Mouse (Mus musculus) heart, embryonic 15.5 days (tissue): ENCODE data around the gene Ppan. TPM values are rescaled to one million over a fixed set of nuclear protein-coding genes. Genes with fewer than 3 reads are reported as not detected.

Experiments used
- ATAC-seq: fragments of 200-750 bp; cut with Nextera tagmentation; replicated peaks from 2 replicates; pipeline ENCODE4 v1.8.0; 2017; ENCODE audit warnings: low read depth, moderate TSS enrichment; ENCODE audit not compliant: insufficient number of reproducible peaks, insufficient read depth, low FRiP score
- H3K27ac ChIP-seq: fragments of 300-500 bp; sonication (generic); 2 replicates; pipeline ENCODE4 v1.5.1; 2015; ENCODE audit warnings: mild to moderate bottlenecking, inconsistent platforms
- H3K27me3 ChIP-seq: fragments of 300-500 bp; sonication (generic); 2 replicates; pipeline ENCODE4 v1.6.1; 2015; ENCODE audit warnings: inconsistent platforms
- H3K36me3 ChIP-seq: fragments of 300-500 bp; sonication (generic); 2 replicates; pipeline ENCODE4 v1.6.1; 2015; ENCODE audit warnings: mild to moderate bottlenecking, inconsistent platforms
- H3K4me1 ChIP-seq: fragments of 300-500 bp; sonication (generic); replicated peaks from 2 replicates; pipeline ENCODE4 v1.6.1; 2015; ENCODE audit warnings: inconsistent platforms
- H3K4me2 ChIP-seq: fragments of 300-500 bp; sonication (generic); 2 replicates; pipeline ENCODE4 v1.6.1; 2015; ENCODE audit warnings: inconsistent platforms, mild to moderate bottlenecking, moderate library complexity
- H3K4me3 ChIP-seq: fragments of 300-500 bp; sonication (generic); 2 replicates; pipeline ENCODE4 v1.5.1; 2015; ENCODE audit warnings: mild to moderate bottlenecking, inconsistent platforms
- H3K9ac ChIP-seq: fragments of 300-500 bp; sonication (generic); 2 replicates; pipeline ENCODE4 v1.6.1; 2015; ENCODE audit warnings: mild to moderate bottlenecking, inconsistent platforms
- H3K9me3 ChIP-seq: fragments of 300-500 bp; sonication (generic); replicated peaks from 2 replicates; pipeline ENCODE4 v1.6.1; 2016; ENCODE audit warnings: inconsistent platforms
- WGBS: fragments of 180-500 bp; shearing (Covaris S2); methylation state at CpG from one replicate; pipeline ENCODE4 v1.1.7; 2015; ENCODE audit warnings: mixed read lengths; 5-methylcytosine and 5-hydroxymethylcytosine counted together
- polyA plus RNA-seq: library from polyadenylated mRNA; unstranded; fragments of >200 nt; fragmentation: Nextera tagmentation; extraction: Ambion mirVana; gene quantifications from 2 replicates; pipeline ENCODE4 v1.2.1, GENCODE M21; 2015

The Ppan gene
- polyA plus RNA-seq, 1 experiment from 2014 or later: 31.1 TPM

DNA sequence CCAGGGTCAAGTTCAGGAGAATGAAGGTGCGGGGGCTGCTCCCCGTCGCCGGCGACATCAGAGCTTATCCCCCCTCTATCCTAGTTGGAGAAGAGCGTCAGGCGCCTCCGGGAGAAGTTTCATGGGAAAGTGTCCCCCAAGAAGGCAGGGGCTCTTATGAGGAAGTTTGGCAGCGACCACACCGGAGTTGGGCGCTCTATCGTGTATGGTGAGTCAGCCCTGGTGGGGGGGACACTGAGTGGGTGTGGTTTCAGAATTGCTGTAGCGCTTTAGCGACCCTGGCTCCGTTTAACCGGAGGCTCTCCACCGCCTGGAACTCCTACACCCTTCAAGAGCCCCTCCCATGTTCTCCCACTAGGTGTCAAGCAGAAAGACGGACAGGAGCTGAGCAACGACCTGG lies 18.7 kb upstream of the Ppan start:
- H3K36me3 ChIP-seq: no peaks in the 10 kb centered on the region
- no peaks in the 10 kb centered on the region for H3K9me3 ChIP-seq
- H3K4me3 ChIP-seq: peak overlapping the region; percentile 66
- H3K27me3 ChIP-seq: peaks cover 29% of the 10 kb centered on the region
- H3K9ac ChIP-seq: peak overlapping the region; percentile 60
- WGBS: 3% methylated on average over 19 of the region's 19 CpGs
- peak overlapping the region; percentile 83 for H3K4me2 ChIP-seq
- ATAC-seq: no peak
- H3K27ac ChIP-seq: no peak overlapping the region
- peaks cover 9% of the 10 kb centered on the region for H3K4me1 ChIP-seq

DNA sequence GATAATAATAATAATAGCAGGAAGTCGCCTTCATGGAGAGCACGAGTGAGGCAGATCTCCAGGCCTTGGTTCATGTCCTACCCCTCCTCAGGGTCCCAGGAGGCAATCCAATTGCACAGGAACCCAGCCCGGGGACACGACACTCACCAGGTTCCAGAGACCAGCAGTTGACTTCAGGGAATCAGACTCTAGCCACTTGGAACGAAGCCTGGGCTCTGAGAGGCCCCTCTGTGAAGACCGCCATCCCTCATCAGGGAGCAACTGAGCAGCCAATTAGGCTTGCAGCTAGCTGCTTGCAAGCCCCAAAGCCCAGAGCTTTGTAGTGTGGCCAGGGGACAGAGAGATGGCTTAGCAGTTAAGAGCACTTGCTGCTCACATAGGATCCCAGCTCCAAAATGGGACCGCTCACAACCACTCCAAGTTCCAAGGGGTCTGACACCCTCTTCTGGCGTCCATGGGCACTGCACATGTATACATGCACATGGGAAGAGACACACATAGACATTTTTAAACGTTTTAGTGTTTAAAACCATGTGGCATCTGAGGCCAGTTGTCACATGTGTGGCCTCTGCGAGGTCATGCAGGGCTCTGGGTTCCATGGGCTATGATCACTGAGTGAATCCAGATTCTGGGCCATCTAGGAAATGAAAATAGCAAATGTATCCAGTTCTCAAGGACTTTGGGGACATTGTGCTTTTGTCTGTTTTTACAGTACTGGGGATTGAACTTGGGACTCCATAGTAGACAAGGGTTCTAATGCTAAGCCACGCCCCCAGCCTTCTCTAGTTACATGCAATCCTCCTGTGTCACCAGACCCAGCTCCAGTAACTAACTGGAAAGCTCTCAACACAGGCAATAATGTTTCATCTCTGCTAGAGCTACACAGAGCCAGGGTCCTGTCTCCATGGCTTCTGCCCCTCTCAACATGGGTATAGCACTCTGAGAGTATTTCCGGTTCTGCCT lies 17.5 kb upstream of the Ppan start:
- no peak overlapping the region for H3K4me3 ChIP-seq
- H3K9me3 ChIP-seq: no peaks in the 10 kb centered on the region
- no peak for ATAC-seq
- no peak overlapping the region for H3K9ac ChIP-seq
- 72% methylated on average over 12 of the region's 12 CpGs for WGBS
- peaks cover 29% of the 10 kb centered on the region for H3K27me3 ChIP-seq
- H3K4me2 ChIP-seq: no peak overlapping the region
- H3K36me3 ChIP-seq: no peaks in the 10 kb centered on the region
- no peak overlapping the region for H3K27ac ChIP-seq
- H3K4me1 ChIP-seq: peaks cover 9% of the 10 kb centered on the region

- no peak overlapping the region for H3K4me2 ChIP-seq
- no peaks in the 10 kb centered on the region for H3K9me3 ChIP-seq
- no peak overlapping the region for H3K9ac ChIP-seq
- no peak for ATAC-seq
- no peaks in the 10 kb centered on the region for H3K36me3 ChIP-seq
- H3K27me3 ChIP-seq: peaks cover 22% of the 10 kb centered on the region
- H3K27ac ChIP-seq: no peak overlapping the region
- H3K4me1 ChIP-seq: peaks cover 13% of the 10 kb centered on the region
- H3K4me3 ChIP-seq: no peak overlapping the region
- WGBS: 81% methylated on average over 10 of the region's 10 CpGs
These were observed 15.0 kb upstream of the Ppan start for GRCm38 (mm10) chr9:20872991-20873390.

DNA sequence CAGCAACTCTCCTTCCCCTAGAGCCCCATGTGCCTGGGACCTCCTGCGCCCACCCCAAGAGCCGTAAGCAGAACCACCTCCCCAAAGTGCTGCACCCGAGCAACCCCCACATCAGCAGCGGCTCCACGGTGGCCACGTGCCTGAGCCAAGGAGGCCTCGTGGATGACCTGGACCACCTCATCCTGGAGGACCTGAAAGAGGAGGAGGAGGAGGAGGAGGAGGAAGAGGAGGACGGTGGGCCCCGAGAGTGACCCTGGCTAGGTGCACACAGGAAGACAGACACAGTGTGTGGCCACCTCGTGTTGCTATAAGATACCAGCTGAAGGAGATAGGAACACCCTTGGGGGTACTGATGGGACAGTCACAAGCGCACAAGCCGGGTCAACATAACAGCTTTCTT lies 14.5 kb upstream of the Ppan start:
- Histone ChIP-seq H3K4me2 (no peak overlapping the region), H3K36me3 (no peaks in the 10 kb centered on the region), H3K27me3 (peaks cover 18% of the 10 kb centered on the region), H3K9ac (no peak overlapping the region), H3K4me3 (no peak overlapping the region), H3K4me1 (peaks cover 11% of the 10 kb centered on the region), H3K27ac (no peak overlapping the region), H3K9me3 (no peaks in the 10 kb centered on the region)
- no peak for ATAC-seq
- WGBS: 82% methylated on average over 12 of the region's 12 CpGs

DNA sequence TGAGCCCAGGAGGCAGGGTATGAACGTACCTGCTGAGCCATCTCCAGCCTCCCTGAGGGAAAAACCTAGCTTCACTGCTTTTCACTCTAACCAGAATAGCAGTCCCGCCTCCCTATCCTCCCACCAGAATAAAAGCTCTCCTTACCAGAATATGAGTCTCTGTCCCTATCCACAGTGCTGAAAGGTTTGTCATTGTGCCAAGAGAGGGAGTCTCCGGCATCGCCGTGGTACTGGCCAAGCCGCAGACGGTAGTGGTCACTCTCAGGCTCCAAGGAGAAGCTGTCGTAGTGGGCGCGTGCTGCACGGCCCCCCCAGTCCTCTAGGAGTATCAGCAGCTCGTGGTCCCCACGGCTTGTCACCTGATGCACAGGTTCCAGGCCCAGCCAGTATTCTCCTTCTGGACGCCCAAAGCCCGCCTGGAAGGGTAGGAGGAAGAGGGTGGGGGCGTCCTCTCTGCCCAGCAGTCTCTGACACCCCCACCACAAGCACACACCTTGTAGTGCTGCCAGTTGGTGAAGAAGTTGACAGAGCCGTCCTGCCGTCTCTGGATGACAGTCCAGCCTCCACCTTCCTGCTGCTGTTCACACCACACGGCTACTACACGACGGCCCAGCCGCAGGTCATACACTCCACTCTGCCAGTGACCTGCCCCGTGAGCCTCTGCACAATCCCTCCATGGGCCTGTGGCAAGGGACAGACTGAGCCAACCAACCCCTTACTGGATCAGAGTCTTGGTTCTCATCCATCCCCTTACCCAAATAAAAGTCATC lies 12.8 kb upstream of the Ppan start:
- Histone ChIP-seq H3K4me2 (no peak overlapping the region), H3K27ac (no peak overlapping the region), H3K4me1 (peaks cover 9% of the 10 kb centered on the region), H3K9ac (no peak overlapping the region), H3K27me3 (0 out of 2 replicates have a peak, but pooled peaks cover 3% of the 10 kb centered on the region), H3K9me3 (no peaks in the 10 kb centered on the region), H3K36me3 (no peaks in the 10 kb centered on the region), H3K4me3 (no peak overlapping the region)
- ATAC-seq: no peak
- WGBS: 62% methylated on average over 23 of the region's 23 CpGs

GRCm38 (mm10) chr9:20876318-20877117 lies 11.5 kb upstream of the Ppan start:
- no peak for ATAC-seq
- Histone ChIP-seq H3K9me3 (no peaks in the 10 kb centered on the region), H3K27me3 (no peaks in the 10 kb centered on the region), H3K9ac (no peak overlapping the region), H3K4me1 (peaks cover 9% of the 10 kb centered on the region), H3K4me3 (no peak overlapping the region), H3K27ac (no peak overlapping the region), H3K36me3 (no peaks in the 10 kb centered on the region), H3K4me2 (no peak overlapping the region)
- 71% methylated on average over 8 of the region's 9 CpGs for WGBS

GRCm38 (mm10) chr9:20877118-20878040 lies 10.6 kb upstream of the Ppan start:
- no peak for ATAC-seq
- peak overlapping the region; percentile 90 for H3K27ac ChIP-seq
- H3K36me3 ChIP-seq: no peaks in the 10 kb centered on the region
- WGBS: 32% methylated on average over 14 of the region's 14 CpGs
- peak overlapping the region; percentile 52 for H3K4me3 ChIP-seq
- H3K4me2 ChIP-seq: peak overlapping the region; percentile 79
- peaks cover 9% of the 10 kb centered on the region for H3K4me1 ChIP-seq
- H3K9me3 ChIP-seq: no peaks in the 10 kb centered on the region
- no peaks in the 10 kb centered on the region for H3K27me3 ChIP-seq
- H3K9ac ChIP-seq: peak overlapping the region; percentile 34

- Histone ChIP-seq H3K27me3 (no peaks in the 10 kb centered on the region), H3K36me3 (no peaks in the 10 kb centered on the region), H3K9me3 (no peaks in the 10 kb centered on the region), H3K9ac (peak overlapping the region; percentile 68), H3K27ac (peak overlapping the region; percentile 90), H3K4me3 (peak overlapping the region; percentile 52), H3K4me1 (peaks cover 9% of the 10 kb centered on the region), H3K4me2 (peak overlapping the region; percentile 79)
- under 1% methylated on average over 69 of the region's 69 CpGs for WGBS
- ATAC-seq: peak; percentile 95
These were observed 9.8 kb upstream of the Ppan start for GRCm38 (mm10) chr9:20878041-20878709.

DNA sequence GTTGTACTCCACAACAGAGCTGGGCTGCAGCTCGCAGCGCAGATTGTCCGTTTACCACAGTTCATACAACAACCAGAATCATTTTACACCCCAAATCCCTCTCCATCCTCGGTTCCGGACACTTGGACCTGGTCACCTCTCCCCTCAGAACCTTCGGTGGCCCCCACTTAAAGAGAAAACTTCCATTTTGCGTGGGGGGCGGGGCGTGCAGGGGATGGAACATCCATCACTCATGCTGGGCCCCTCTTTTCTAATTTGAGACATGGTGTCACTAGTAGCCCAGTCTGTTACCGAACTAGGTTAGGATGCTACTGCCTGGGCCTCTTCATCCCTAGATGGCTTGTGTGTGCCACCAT lies 9.3 kb upstream of the Ppan start:
- Histone ChIP-seq H3K4me2 (peak overlapping the region; percentile 79), H3K36me3 (no peaks in the 10 kb centered on the region), H3K27me3 (no peaks in the 10 kb centered on the region), H3K27ac (peak overlapping the region; percentile 90), H3K4me1 (peaks cover 9% of the 10 kb centered on the region), H3K9me3 (no peaks in the 10 kb centered on the region), H3K4me3 (peak overlapping the region; percentile 52), H3K9ac (peak overlapping the region; percentile 68)
- WGBS: 21% methylated on average over 10 of the region's 10 CpGs
- no peak for ATAC-seq
